ENCODE assay signal across 8 mouse cellular contexts in genomic region chr13:91740851-91741250, GRCm38 (mm10). TPM values are rescaled to one million over a fixed set of nuclear protein-coding genes. Genes with fewer than 3 reads are reported as not detected.
DNase-seq lines count a peak whose midpoint lies in the region; ATAC-seq lines count a peak whose summit lies in the region.

No protein-coding gene starts in this region.

- H3K9me3 ChIP-seq in erythroblast, embryonic 14.5 days (ENCODE audit: control insufficient read depth, low read length), result no peaks in the 10 kb centered on the region
- H3K9me3 ChIP-seq in lung, embryonic 16.5 days (ENCODE audit: control insufficient read depth, low read length), result no peaks in the 10 kb centered on the region
- no peaks in the 10 kb centered on the region for H3K9me3 ChIP-seq in liver, embryonic 11.5 days (ENCODE audit: control insufficient read depth, low read length)
- no peaks in the 10 kb centered on the region for H3K9me3 ChIP-seq in stomach, embryonic 16.5 days (replicated peaks; ENCODE audit: control insufficient read depth, low read length)

- no peaks in the 10 kb centered on the region for H3K36me3 ChIP-seq in erythroblast, embryonic 14.5 days (ENCODE audit: control insufficient read depth)
- no peaks in the 10 kb centered on the region for H3K36me3 ChIP-seq in lung, embryonic 16.5 days (ENCODE audit: control insufficient read depth, insufficient read depth, low read length)
- no peaks in the 10 kb centered on the region for H3K36me3 ChIP-seq in liver, embryonic 11.5 days (ENCODE audit: control insufficient read depth, insufficient read depth, low read length)
- no peaks in the 10 kb centered on the region for H3K36me3 ChIP-seq in stomach, embryonic 16.5 days (ENCODE audit: control insufficient read depth, insufficient read depth, low read length)

- peak overlapping the region; percentile 50 for H3K4me3 ChIP-seq in erythroblast, embryonic 14.5 days (replicated peaks)
- H3K4me3 ChIP-seq in lung, embryonic 16.5 days (ENCODE audit: low read length), result peak overlapping the region; percentile 49
- peak overlapping the region; percentile 40 for H3K4me3 ChIP-seq in liver, embryonic 11.5 days (ENCODE audit: low read depth, low read length)
- peak overlapping the region; percentile 48 for H3K4me3 ChIP-seq in stomach, embryonic 16.5 days (replicated peaks; ENCODE audit: low read length)

- 48% methylated on average over 6 of the region's 6 CpGs for WGBS in lung, embryonic 16.5 days
- 61% methylated on average over 6 of the region's 6 CpGs for WGBS in liver, embryonic 11.5 days
- WGBS in stomach, embryonic 16.5 days, result 58% methylated on average over 6 of the region's 6 CpGs

- no peak for DNase-seq in lung, postnatal 25 days (ENCODE audit: low spot score)
- DNase-seq in liver, embryonic 11.5 days (ENCODE audit: low spot score), result no peak
- no peak for DNase-seq in T-cell, adult 2 months (ENCODE audit: low spot score)

- H3K27ac ChIP-seq in lung, embryonic 16.5 days (ENCODE audit: low read length), result no peak overlapping the region
- H3K27ac ChIP-seq in liver, embryonic 11.5 days (ENCODE audit: low read depth, low read length), result no peak overlapping the region; the same call in 1 of the 2 replicates
- H3K27ac ChIP-seq in stomach, embryonic 16.5 days (ENCODE audit: low read length), result no peak overlapping the region

- no peak for ATAC-seq in erythroblast, adult 5-6 weeks (replicated peaks; ENCODE audit: low FRiP score, poor library complexity, severe bottlenecking)
- ATAC-seq in lung, embryonic 16.5 days (ENCODE audit: low read depth), result no peak
- ATAC-seq in liver, embryonic 11.5 days (replicated peaks; ENCODE audit: low FRiP score), result no peak
- ATAC-seq in stomach, embryonic 16.5 days (ENCODE audit: insufficient read depth, low FRiP score), result no peak
- ATAC-seq in monocyte, adult 5-6 weeks (replicated peaks; ENCODE audit: insufficient number of reproducible peaks, low FRiP score, low TSS enrichment, poor library complexity, severe bottlenecking), result no peak

- H3K9ac ChIP-seq in lung, embryonic 16.5 days (ENCODE audit: low read length), result no peak overlapping the region
- H3K9ac ChIP-seq in liver, embryonic 11.5 days (ENCODE audit: low read depth, low read length), result no peak overlapping the region
- H3K9ac ChIP-seq in stomach, embryonic 16.5 days (ENCODE audit: low read length), result no peak overlapping the region

- no peaks in the 10 kb centered on the region for H3K4me1 ChIP-seq in erythroblast, embryonic 14.5 days (ENCODE audit: control insufficient read depth)
- peaks cover 8% of the 10 kb centered on the region; the same call in 1 of the 2 replicates for H3K4me1 ChIP-seq in lung, embryonic 16.5 days (replicated peaks; ENCODE audit: control insufficient read depth, insufficient read depth, low read length)
- no peaks in the 10 kb centered on the region for H3K4me1 ChIP-seq in liver, embryonic 11.5 days (replicated peaks; ENCODE audit: control insufficient read depth, insufficient read depth, low read length)
- peaks cover 7% of the 10 kb centered on the region; the same call in 1 of the 2 replicates for H3K4me1 ChIP-seq in stomach, embryonic 16.5 days (ENCODE audit: control insufficient read depth, insufficient read depth, low read length)

- peaks cover 25% of the 10 kb centered on the region for H3K27me3 ChIP-seq in erythroblast, embryonic 14.5 days (ENCODE audit: control insufficient read depth)
- H3K27me3 ChIP-seq in lung, embryonic 16.5 days (ENCODE audit: control insufficient read depth, insufficient read depth, low read depth, low read length), result peaks cover 7% of the 10 kb centered on the region; the same call in 1 of the 2 replicates
- H3K27me3 ChIP-seq in liver, embryonic 11.5 days (replicated peaks; ENCODE audit: control insufficient read depth, insufficient read depth, low read length), result peaks cover 14% of the 10 kb centered on the region
- peaks cover 5% of the 10 kb centered on the region for H3K27me3 ChIP-seq in stomach, embryonic 16.5 days (ENCODE audit: control insufficient read depth, insufficient read depth, low read length)

- H3K4me2 ChIP-seq in lung, embryonic 16.5 days (ENCODE audit: low read depth, low read length), result peak overlapping the region; percentile 86
- peak overlapping the region; percentile 65 for H3K4me2 ChIP-seq in liver, embryonic 11.5 days
- H3K4me2 ChIP-seq in stomach, embryonic 16.5 days (ENCODE audit: low read depth, low read length), result peak overlapping the region; percentile 83

RNA-seq across cellular contexts. Expression of gene Acot12, which starts 0.5 kb away (rescaled TPM):
- not detected in 2 replicates for polyA plus RNA-seq in erythroblast, embryonic 14.5 days (2012)
- not detected in 2 replicates for total RNA-seq in erythroblast, adult 5-6 weeks (2015; ENCODE audit: low replicate concordance)
- total RNA-seq in erythroblast, adult 5-6 weeks (2017; ENCODE audit: low replicate concordance), result not detected in 2 replicates
- polyA plus RNA-seq in lung, embryonic 16.5 days (2015; fragmentation: Nextera tagmentation; extraction: Ambion mirVana), result not detected in 2 replicates
- 0.61 and 0.64 TPM in 2 replicates for polyA plus RNA-seq in liver, embryonic 11.5 days (2014; fragmentation: Nextera tagmentation; extraction: Ambion mirVana)
- 0.34 and 0.55 TPM in 2 replicates for polyA plus RNA-seq in stomach, embryonic 16.5 days (2015; fragmentation: Nextera tagmentation; extraction: Ambion mirVana)
- not detected in 3 replicates for total RNA-seq in monocyte, adult 5-6 weeks (2017)
